Mouse (Mus musculus): ENCODE measurements around the gene Ndufa5.

GRCm38 (mm10) chr6:24528064-24528243 lies 141 bp upstream of the Ndufa5 start, which contains the start of gene Asb15:
- TF ChIP-seq TAL1 (IDR thresholded peaks at IDR 0.05; ENCODE audit: low read length) = no peak
- TF ChIP-seq GATA1 (IDR thresholded peaks at IDR 0.05; ENCODE audit: low read length) = no peak

Data from erythroblast, embryonic 14.5 days (primary cell).